Mouse (Mus musculus) brain, embryonic 14.5 days (tissue): ENCODE measurements at regions not wholly inside any gene's neighbourhood (a gene's known extent, or its start where the extent isn't known, plus 50 kb on each side); places are given as distances from the start of the nearest gene placed in this dataset.

Experiments used
- DNase-seq: peaks from one replicate; pipeline ENCODE4 v3.0.0-alpha.2; 2011; ENCODE audit warnings: low read depth
- CTCF ChIP-seq: fragments of 200-500 bp; IDR thresholded peaks from 2 replicates; pipeline ENCODE4 v1.5.1; 2012; ENCODE audit warnings: inconsistent platforms, mild to moderate bottlenecking, moderate library complexity, borderline replicate concordance; ENCODE audit not compliant: insufficient read depth, insufficient read length; ENCODE audit errors: extremely low read depth
- POLR2A ChIP-seq: fragments of 200-500 bp; IDR thresholded peaks from 2 replicates; pipeline ENCODE4 v1.6.1; 2012; ENCODE audit warnings: mild to moderate bottlenecking, inconsistent platforms, borderline replicate concordance; ENCODE audit not compliant: poor library complexity, insufficient read depth, insufficient read length, severe bottlenecking; ENCODE audit errors: extremely low read depth

DNA sequence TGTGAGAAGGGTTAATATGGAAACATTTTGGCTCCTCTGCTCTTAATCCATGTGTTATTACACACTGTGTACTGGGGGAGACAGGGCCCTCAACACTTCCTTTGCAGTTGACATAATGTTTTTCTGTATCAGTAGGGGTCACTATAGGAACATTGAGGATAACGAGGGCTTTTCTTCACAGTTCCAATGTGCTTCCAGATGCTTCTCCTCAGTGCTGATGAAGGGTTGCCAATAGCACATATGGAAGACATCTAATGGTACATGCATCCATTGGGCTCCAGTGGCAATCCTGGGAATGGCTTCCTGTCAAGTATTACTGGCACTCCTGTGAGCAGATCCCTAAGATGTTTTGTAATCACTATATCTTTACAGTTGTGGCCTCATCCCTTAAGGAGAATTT lies 62.1 kb downstream of the Naa11 start:
- TF ChIP-seq POLR2A, result no peak
- TF ChIP-seq CTCF, result no peak
- DNase-seq, result peak; percentile 88

- TF ChIP-seq CTCF (no peak), POLR2A (no peak)
- no peak for DNase-seq
Observed at GRCm38 (mm10) chr5:97325831-97326230, 66.3 kb downstream of the Naa11 start.

DNA sequence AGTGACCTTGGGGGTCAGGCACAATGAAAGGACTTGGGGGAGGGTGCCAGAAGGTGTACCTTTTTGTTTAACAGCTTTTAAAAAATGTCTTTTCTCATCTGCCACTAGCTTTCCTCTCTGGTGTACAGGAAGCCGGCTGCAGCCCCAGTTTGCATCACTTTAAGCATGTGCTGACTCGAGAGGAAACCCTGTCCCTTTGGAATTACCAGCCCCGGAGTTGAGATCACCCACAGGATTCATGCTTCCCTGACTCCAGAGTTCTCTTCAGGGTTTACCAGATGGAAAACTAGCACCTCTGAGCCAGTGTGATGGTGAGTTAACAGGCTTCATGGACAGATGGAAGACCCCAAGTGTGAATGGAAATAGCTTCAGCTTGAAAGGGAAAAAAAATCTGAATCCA lies 68.3 kb downstream of the Naa11 start:
- TF ChIP-seq POLR2A (no peak), CTCF (no peak)
- DNase-seq, result peak; percentile 53

GRCm38 (mm10) chr5:97319816-97320487 lies 72.2 kb downstream of the Naa11 start:
- no peak for TF ChIP-seq CTCF
- DNase-seq, result no peak

GRCm38 (mm10) chr5:97306902-97307301 lies 85.3 kb downstream of the Naa11 start:
- TF ChIP-seq CTCF, result no peak
- TF ChIP-seq POLR2A, result no peak
- peak; percentile 80 for DNase-seq

DNA sequence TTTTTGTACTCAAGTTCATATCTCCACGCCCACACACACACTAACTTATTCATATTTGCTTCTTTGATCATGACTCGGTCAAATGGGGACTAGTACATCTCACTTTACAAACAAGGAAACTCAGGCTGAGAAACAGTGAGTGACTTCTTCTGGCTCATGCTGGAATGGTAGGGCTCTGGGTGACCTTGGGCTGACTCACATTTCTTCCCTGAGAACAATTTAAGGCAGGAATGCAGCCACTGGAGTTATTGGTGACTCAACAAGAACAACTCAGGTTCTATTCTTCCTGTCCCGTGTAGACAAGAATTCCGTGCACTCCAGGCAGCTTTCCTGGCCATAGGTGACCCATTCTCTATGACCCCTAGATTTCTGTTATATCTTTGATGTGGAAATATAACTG lies 87.3 kb downstream of the Naa11 start:
- DNase-seq, result no peak
- TF ChIP-seq CTCF, result no peak
- TF ChIP-seq POLR2A, result no peak

GRCm38 (mm10) chr5:97301621-97302020 lies 90.6 kb downstream of the Naa11 start:
- DNase-seq, result no peak
- TF ChIP-seq POLR2A (no peak), CTCF (no peak)

DNA sequence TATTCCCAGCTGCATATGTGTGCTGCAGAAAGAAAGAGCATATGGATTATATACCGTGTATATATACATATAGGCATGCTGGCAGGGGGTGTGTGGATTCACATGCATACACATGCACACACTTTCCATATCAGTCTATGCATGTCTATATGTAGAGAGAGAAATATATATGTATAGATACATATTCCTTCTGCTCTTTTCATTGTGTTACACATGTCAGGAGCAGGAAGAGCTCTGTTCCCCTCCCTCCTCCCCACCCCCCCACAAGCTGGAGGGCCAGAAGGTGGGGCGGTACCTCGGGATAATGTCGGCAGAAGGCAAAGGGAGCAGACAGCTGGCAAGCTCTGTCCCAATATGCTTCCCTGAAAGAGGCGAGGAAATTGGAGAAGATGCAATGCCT lies 91.3 kb downstream of the Naa11 start:
- TF ChIP-seq CTCF (no peak), POLR2A (no peak)

DNA sequence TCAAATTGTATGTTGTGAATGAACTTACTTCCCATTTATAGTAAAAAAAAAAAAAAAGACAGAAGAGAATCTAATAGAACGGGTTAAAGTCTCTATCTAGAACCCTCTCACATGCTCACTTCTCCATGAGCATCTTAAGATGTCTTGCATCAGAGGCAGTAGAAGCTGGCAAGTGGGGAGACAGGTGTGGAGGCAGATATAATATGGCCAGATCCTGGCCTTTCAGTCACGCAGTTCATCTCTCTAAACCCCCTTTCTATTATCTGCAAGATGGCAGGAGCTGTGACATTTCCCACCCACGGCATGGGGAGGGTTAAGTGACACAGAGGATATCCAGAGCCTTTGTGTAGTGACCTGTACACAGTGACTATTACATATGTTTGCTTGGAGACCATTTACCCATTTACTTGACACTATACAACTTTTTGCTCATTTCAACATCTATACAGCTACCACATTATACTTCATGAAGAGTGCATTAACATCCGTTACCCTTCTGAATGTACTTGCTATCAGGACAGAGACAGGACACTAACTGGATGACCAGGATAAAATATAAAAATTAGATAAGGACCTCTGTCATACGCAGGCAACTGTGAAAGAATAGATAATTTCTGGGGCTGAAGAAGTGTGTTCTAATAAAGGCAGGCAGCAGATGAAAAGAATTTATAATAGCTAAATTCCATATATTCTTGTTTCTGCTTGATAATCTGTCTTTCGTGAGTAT lies 91.9 kb downstream of the Naa11 start:
- no peak for DNase-seq

More for the DNA sequence above, 91.3 kb downstream of the Naa11 start:
- peak; percentile 87 for DNase-seq

DNA sequence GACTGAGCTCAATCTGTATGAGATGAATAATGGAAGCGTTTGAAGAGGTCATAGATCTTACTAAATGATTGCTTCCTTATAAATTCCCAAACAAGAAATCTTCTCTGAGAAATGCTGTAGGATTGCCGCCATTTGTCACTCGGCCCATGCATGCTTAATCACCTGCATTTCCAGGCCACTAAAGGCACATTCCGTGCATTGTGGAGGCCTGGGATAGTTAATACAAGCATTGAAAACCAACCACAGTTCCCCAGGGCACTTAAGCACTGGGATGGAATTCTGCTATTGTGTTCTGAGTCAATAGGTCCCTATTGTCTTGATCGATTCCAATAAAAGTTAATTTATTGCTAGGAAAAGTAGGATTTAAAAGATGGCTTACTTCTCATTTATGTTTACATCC lies 92.5 kb downstream of the Naa11 start:
- DNase-seq, result no peak
- no peak for TF ChIP-seq CTCF
- no peak for TF ChIP-seq POLR2A

More for the DNA sequence above, 91.9 kb downstream of the Naa11 start:
- TF ChIP-seq CTCF (no peak), POLR2A (no peak)

- no peak for TF ChIP-seq POLR2A
- TF ChIP-seq CTCF, result no peak
Observed at GRCm38 (mm10) chr5:97296213-97296612, 96.0 kb downstream of the Naa11 start.

DNA sequence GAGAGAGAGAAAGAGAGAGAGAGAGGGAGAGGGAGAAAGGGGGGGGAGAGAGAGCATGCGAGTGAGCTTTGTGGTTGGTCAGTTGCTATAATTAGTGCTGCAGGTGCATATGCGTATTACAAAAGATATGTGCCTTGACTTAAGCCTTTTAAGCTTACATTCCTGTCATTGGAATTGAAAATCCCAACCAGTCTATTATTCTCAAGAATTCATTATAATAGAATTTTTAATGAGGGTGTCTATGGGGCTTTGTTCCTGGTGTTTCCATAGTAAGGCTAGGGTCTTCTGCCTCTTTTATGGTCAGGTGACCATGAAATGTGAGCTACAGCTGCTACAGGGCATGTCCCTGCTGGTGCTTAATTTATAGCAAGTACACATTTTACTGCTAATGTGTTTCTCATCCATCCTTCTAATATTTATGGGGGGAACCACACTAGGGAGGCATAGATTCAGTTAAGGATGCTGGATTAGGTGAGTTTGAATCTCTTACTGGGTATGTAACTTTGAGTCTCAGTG lies 102.0 kb downstream of the Naa11 start:
- TF ChIP-seq CTCF (no peak), POLR2A (no peak)
- no peak for DNase-seq

More at GRCm38 (mm10) chr5:97296213-97296612, 96.0 kb downstream of the Naa11 start:
- no peak for DNase-seq
